Mouse (Mus musculus): ENCODE measurements around the gene Simc1.

DNA sequence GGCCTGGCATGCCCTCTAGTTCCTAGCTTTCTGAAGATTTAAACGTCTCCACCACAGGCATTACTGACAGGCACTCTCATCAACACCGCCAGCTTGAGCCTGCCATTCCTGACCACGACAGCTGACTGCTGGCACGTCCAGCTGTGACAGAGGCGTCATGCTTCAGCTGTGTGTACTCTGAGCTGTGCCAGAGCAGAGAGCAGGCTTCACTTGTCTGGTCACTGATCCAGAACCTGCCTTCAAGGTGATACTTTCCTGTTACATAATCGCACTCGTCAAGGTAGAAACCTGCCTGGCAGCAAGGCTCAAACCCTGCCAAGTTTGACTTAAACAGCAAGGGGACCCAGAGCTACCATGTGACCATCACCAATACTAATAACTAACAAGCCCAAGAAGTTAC lies 59.0 kb downstream of the Simc1 start:
- TF ChIP-seq CTCF (IDR thresholded peaks at IDR 0.05; ENCODE audit: low read depth) = no peak
- TF ChIP-seq EP300 (optimal IDR thresholded peaks at IDR 0.05) = no peak
